Mouse (Mus musculus) neutrophil, adult 5-6 weeks (primary cell): ENCODE results near the gene Gfer. TPM values are rescaled to one million over a fixed set of nuclear protein-coding genes. Genes with fewer than 3 reads are reported as not detected.

Source experiments
- ATAC-seq: fragments of 151-379, 151-347 bp; 2 replicates; pipeline ENCODE4 v1.8.0; 2017; ENCODE audit warnings: mild to moderate bottlenecking, moderate TSS enrichment; ENCODE audit not compliant: insufficient number of reproducible peaks, poor library complexity, low FRiP score, severe bottlenecking; ENCODE audit errors: extremely low read depth
- total RNA-seq: library from RNA; stranded (forward); fragments of 200-1000 nt; gene quantifications from 2 replicates; pipeline ENCODE4 v1.2.3, GENCODE M21; 2017

Gene Gfer
- total RNA-seq, 1 experiment from 2014 or later: 17.1 TPM

DNA sequence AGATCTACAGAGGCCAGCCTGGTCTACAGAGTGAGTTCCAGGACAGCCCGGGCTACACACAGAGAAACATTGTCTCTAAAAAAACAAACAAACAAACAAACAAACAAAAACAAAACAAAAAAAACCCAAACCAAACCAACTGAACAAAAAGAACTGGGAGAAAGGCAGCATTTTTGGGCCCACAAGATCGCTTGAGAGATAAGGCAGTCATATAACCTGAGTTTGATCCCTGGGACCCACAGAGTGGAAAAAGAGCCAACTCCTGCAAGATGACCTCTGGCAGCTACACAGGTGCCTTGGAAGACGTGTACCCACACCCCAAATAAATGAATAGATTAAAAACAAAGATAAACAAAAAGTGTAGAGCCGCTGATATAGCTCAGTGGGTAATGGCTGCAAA lies 41.0 kb downstream of the Gfer start:
- no peak for ATAC-seq

DNA sequence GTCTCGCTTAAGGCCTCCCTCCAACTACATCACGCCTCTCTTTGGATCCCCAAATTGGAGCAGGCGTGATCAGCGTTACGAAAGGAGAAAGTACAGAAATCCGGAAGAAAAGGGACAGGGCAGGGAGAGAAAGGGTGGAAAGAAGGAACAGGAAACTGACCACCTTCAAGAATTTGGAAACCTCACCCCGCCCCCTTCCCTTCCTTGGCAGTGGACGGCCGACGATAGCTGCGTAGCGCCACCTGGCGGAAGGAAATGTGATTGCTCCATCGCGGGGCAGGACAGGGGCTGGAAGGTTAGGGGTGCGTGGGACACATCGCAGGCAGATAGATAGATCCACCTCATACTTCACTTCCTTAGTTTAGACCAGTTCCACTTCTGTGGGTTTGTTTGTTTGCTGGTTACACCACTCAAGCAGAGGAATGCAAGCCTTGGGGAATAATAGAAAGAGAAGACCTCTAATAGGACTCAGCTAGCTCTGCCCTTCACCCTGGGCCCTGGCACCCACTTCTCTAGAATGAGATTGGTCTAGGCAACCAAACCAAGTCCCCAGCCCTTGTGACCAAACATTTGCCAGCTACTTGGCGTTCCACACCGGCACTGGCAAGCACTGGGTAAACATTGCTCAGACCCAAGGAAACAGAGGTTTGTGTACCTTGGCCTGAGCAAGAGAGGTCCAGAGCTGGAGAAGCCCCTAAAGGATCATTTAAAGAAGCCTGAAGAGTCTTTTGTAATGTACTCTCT lies 41.8 kb downstream of the Gfer start:
- ATAC-seq: peak; percentile 77

DNA sequence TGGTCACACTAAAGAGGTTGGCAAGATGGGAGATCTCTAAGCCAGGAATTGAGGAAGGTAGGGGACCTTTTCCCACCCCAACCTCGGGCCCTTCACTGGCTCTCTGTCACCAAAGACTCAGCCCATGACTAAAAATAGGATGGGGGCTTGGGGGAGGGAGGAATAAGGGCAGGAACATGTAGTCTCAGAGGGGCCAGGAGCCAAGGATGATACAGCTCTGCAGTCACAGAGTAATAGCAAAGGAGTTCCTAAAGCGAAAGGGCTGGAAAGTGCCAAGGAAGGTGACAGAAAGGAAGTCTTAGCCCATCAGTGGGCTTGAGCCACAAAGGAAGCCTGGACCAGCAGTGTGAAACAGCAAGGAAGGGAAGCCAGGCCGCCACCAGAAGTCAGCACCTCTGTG lies 44.1 kb downstream of the Gfer start:
- ATAC-seq: no peak

DNA sequence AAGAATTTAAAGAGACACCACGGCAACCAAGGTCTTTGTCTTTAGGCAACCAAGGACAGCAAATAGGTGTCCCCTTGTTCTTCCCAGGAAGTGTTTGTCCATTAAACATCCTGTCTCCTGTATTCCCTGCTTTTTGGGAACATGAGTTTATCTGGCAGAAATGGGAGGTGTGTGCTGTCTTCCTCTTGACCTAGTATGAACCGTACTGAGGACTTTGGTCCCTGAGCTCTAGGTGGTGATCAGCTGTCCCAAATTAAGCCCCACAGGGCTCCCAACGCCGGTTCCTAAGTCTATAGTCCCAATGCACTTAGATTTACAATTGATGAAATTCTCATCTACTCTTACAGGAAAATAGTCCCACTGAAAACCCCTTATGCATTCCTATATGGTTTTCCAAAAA lies 45.2 kb downstream of the Gfer start:
- no peak for ATAC-seq

DNA sequence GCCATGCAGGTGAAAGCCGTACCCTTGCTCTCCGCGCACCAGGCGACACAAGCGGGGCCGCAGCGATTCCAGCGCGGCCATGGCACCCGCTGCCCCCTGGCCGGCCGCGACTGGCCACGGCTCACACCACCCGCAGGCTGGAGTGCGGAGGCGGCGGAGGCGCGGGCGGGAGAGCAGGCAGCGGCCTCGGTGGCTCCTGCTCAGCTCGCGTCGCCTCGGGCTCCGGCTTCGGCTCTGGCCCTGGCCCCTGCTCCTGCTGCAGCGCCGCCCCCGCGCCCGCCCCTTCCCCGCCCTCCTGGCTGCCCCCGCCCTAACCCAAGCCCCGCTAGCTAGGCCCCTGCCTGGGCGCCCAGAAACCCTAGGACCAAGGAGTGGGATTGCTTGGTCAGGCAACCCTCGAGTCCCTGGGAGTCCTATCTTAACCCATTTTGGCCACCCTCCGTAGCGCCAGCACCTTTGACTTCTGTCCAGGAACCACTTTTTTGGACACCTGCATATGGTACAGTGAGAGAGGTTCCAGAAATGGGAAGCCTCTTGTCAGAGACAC lies 45.8 kb downstream of the Gfer start, which contains the start of gene Slc9a3r2:
Slc9a3r2 (minus strand) TSS at position 258 of the 547 bp plus-strand sequence.
- no peak for ATAC-seq

DNA sequence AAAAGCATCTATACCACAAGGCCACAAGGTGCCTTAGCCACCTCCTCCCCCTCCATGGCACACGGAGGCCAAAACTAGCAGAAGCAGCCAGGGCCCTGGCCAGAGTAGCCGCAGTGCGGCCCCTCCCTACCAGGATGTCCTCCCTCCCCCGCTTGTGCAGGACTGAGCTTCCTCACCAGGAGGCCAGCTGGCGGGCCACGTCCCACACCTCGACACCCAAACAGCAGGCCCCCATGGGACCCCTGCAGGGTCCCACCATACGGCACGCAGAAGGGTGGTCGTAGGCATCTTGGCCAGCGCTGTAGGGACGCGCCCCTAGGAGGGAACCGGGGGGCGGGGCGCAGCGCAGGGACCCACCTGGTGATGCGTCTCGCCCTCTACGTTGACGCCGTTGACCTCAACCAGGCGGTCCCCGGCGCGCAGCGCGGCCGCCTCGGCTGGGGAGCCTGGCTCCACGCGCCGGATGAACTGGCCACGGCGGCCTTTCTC lies 46.3 kb downstream of the Gfer start:
- ATAC-seq: peak; percentile 7; the same call in 1 of the 2 replicates

DNA sequence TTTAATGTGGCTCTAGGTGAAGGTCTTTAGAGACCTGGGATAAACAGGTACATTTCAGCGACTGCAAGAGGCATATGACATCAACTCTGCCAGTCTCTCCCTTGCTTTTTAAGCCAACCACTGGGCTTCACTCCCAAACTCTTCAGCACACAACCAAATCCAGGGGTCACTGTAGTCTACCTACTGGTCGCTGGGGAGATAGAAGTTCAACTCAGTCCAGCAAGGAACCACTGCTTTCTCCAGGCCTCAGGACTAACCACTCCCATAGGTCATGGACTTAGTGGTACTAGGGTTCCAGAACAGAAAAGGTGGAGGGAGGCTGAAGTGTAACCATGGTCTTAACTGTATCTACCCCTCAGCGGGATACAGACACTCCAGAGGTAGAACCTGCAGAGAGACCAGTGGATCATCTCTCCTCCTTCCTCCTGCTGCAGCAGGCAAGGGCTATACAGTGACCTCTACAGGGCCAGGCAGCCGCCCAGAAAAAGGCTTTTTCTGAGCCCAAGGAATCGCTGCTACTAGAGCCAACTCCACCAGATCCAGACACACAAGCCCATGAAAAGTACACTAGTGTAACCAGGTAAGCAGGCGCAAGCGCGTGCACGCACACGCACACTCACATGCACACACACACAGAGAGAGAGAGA lies 47.1 kb downstream of the Gfer start:
- ATAC-seq: no peak

DNA sequence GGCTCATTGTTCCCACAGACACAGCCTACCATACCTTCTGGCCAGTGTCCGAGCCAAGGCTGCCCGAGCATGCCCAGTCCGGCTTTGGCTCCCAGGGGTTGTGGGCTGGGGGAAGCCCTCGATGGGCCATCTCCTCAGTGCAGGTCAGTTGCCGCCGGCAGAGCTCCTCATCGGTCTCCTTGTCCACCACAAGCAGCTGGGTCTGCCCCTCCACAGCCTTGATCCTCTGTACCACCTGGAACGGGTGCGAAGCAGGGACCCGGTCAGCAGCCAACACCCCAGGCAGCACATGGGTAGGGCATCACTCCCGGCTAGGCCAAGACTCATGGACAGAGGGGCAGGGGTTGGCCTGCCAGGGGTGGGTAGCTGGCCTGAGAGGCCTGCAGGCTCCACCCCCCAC lies 48.5 kb downstream of the Gfer start:
- no peak for ATAC-seq

DNA sequence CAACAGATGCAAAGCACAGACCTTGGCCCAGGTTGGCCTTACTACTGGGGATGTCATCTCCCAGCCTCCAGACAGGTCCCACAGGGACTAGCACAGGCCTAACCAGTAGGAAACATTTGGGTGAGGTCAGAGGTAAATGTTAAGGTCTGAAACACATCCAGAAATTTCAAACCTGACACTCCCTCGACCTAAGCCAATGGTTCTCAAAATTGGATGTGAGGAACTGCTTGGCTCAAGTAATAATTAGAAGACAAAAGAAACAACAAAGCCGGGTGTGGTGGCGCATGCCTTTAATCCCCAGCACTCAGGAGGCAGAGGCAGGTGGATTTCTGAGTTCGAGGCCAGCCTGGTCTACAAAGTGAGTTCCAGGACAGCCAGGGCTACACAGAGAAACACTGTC lies 49.6 kb downstream of the Gfer start:
- no peak for ATAC-seq

DNA sequence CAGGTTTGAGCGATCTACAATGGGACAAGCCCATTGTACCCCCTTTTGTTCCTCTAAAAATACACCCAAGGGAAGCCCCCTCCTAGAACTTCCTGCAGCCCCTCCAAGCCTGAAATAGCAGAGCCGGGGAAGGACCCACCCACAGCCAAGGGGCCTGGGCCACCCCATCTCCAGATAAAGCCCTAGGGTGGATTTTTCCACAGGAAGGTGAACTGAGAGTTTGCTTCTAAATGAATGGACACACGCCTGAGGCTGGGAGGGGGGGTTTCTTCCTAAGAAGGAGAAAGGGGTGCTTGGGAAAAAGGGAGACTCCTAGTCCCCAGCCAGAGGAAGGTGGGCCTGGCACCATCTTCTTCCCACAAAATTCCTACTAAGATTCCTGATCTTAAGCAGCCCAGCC lies 50.0 kb downstream of the Gfer start:
- no peak for ATAC-seq

DNA sequence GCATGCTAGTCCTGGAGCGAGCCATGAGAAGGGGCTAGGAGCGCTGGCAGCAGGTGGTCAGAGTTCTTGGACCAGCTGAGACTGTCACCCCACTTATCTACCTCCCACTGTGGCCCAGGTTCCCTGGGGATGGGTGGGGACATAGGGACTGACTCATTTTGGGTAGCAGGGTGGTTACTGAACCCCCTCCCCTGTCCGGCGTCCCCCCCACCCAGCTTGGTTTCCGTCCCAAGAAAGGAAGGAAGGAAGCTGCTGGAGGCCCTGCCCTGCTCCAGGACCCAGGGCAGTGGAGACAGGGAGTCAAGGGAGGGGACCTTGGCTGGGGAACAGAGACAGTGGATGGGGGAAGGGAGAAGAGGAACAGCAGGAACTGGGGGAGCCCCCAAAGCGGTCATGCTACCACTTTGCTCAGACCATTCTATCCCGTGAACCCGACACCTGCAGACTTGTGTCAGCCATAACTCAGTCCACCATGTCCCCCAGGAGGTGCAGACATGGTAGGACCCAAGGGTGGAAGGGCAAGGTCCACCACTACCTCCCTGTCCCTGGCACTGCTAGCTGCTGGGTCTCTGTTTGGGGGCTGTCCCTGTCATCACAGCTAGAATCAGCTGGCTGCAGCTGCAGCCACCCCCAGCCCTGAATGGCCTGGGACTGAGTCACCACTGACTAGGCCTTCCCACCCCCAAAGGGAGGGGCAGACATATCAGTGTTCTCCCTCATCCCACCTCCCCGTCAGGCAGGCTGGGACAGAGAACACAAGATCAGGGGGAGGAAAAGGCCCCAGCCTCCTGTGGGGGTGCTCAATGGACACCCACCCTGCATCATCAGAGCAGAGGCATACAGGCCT lies 50.9 kb downstream of the Gfer start:
- ATAC-seq: no peak

DNA sequence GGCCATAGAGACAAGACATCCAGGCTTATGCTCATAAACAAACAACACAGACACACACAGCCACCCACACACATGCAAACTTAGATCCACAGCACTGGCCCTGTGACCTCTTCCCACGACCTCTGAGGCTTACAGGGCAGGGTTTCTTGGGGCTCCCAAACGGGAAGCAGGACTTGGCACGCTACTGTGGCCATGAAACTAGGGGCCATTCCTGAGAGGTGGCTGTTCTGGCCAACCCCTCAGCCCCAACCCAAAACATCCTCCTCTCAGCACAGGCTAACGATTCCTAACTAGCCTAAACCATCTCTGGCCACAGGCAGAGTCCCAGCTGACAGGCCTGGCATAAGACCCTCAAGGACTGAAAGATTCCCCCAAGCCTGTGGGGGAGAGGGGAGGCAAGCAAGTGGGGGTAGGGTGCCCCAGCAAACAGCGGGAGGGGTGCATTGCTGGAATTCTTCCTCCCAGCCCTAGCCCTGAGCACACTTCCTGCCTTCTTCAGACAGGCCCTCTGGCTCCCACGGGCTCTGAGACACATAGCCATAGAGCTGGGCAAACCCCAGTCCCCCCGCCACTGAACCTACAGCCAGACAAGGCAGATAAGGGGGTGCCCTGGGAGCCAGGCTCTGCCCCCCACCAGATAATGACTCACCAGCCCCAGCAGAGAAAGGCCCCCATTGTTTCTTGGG lies 51.8 kb downstream of the Gfer start:
- ATAC-seq: no peak

Other genes with a start within 250 kb of the Gfer start
- 61.6 and 65.3 TPM in 2 replicates for gene E4f1, start 225.8 kb downstream of the Gfer start, total RNA-seq
- 8.7 and 8.8 TPM in 2 replicates for gene Pgp, start 225.8 kb downstream of the Gfer start, total RNA-seq
- not detected in 2 replicates for gene Bricd5, start 222.3 kb downstream of the Gfer start, total RNA-seq
- 12.2 and 17.8 TPM in 2 replicates for gene Mlst8, start 217.1 kb downstream of the Gfer start, total RNA-seq
- gene Caskin1, start 207.6 kb downstream of the Gfer start, total RNA-seq: not detected in 2 replicates
- 107 and 118 TPM in 2 replicates for gene Traf7, start 168.2 kb downstream of the Gfer start, total RNA-seq
- 2.0 TPM in 1 of 2 replicates, not detected in the other for gene Rab26, start 161.9 kb downstream of the Gfer start, total RNA-seq
- gene Pkd1, start 146.3 kb downstream of the Gfer start, total RNA-seq: 23.3 and 27.6 TPM in 2 replicates
- gene Tsc2, start 63.5 kb downstream of the Gfer start, total RNA-seq: 48.2 and 53.8 TPM in 2 replicates
- 2.4 and 4.5 TPM in 2 replicates for gene Nthl1, start 63.5 kb downstream of the Gfer start, total RNA-seq
- gene Slc9a3r2, start 45.8 kb downstream of the Gfer start, total RNA-seq: 0.37 and 0.58 TPM in 2 replicates
- not detected in 2 replicates for gene Npw, start 37.7 kb downstream of the Gfer start, total RNA-seq
- 17.6 and 21.4 TPM in 2 replicates for gene Zfp598, start 26.5 kb downstream of the Gfer start, total RNA-seq
- 0.25 TPM in 1 of 2 replicates, not detected in the other for gene Syngr3, start 6.2 kb downstream of the Gfer start, total RNA-seq
- gene Noxo1, start 78 bp upstream of the Gfer start, total RNA-seq: 0.86 and 1.6 TPM in 2 replicates
- 10.1 and 10.4 TPM in 2 replicates for gene Tbl3, start 11.5 kb upstream of the Gfer start, total RNA-seq
- 0.86 TPM in 1 of 2 replicates, not detected in the other for gene Rnf151, start 21.9 kb upstream of the Gfer start, total RNA-seq
- gene Rps2, start 22.0 kb upstream of the Gfer start, total RNA-seq: 574 and 580 TPM in 2 replicates
- gene Ndufb10, start 28.3 kb upstream of the Gfer start, total RNA-seq: 107 and 119 TPM in 2 replicates
- 1.5 and 4.0 TPM in 2 replicates for gene Rpl3l, start 31.7 kb upstream of the Gfer start, total RNA-seq
- 818 and 923 TPM in 2 replicates for gene Msrb1, start 40.5 kb upstream of the Gfer start, total RNA-seq
- 0.58 TPM in 1 of 2 replicates, not detected in the other for gene Hs3st6, start 56.8 kb upstream of the Gfer start, total RNA-seq
- not detected in 2 replicates for gene Meiob, start 108.1 kb upstream of the Gfer start, total RNA-seq
- gene Hagh, start 144.0 kb upstream of the Gfer start, total RNA-seq: 17.9 and 28.0 TPM in 2 replicates
- gene Fahd1, start 154.2 kb upstream of the Gfer start, total RNA-seq: 2.9 and 4.0 TPM in 2 replicates
- not detected in 2 replicates for gene Igfals, start 169.8 kb upstream of the Gfer start, total RNA-seq
- 26.3 and 32.4 TPM in 2 replicates for gene Nubp2, start 190.2 kb upstream of the Gfer start, total RNA-seq
- gene Spsb3, start 190.5 kb upstream of the Gfer start, total RNA-seq: 19.7 and 24.6 TPM in 2 replicates
- gene Eme2, start 198.9 kb upstream of the Gfer start, total RNA-seq: 26.3 and 30.2 TPM in 2 replicates
- gene Mrps34, start 199.0 kb upstream of the Gfer start, total RNA-seq: 9.4 and 15.3 TPM in 2 replicates
- 26.1 and 34.3 TPM in 2 replicates for gene Nme3, start 200.3 kb upstream of the Gfer start, total RNA-seq
- gene Mapk8ip3, start 240.8 kb upstream of the Gfer start, total RNA-seq: 115 and 127 TPM in 2 replicates